Mouse (Mus musculus): ENCODE data around the gene Akap13.

The Akap13 gene

DNA sequence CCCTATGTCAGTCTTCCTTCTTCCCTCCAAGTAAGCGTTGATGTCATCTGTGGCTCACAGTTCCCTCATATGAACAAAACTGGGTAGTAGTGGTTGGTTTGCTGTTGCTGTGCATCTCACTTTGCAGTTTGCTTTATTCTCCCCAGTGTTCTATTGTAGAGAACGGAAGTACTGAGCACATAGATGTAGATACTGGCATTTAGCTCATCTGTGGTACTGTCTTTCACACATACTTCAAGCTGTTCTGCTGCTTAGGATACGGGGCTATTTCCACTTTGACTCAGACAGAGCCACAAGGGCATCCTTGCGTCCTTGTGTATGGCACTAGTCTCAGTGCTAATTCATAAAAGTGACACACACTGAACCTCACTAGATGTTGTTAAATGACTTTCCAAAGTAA is 259.7 kb downstream of the Akap13 start:
- DNase-seq (ENCODE audit: low read depth, low spot score), result no peak

DNA sequence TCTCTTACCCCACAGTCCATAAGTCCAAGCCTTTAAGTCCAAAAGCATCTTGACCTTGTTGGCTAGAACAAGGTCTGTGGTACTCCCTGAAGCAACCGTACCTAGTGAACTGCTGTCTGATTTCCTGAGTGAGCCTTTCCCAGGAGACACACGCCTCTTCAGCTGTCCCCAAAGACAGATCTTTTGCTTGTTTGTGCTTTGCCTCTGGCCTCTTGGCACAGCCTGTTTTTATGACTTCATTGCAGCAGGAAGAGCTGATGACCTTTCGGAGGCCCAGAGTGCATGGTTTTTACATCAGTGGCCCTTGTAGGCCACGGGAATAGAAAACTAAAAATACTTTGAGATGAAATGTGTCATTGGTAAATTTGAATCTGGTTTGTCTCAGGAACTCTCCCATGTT is 260.6 kb downstream of the Akap13 start:
- no peak for DNase-seq (ENCODE audit: low read depth, low spot score)

DNA sequence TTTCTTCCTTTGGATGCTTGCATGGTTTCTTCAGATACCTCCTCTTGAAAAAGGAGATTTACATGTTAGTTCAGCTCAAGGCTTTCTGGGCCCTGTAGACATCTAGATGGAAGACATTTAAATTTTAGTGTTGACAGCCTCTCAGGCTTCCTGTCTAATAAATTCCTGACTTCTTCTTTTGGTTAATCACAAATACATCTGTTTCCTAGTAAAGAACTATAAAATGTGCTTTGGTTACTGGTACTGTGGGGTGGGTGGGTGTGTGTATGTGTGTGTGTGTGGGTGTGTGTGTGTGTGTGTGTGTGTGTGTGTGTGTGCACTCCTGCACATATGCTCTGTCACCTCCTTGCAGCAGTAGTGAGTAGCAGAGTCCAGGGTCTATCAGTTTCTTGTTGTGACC is 262.0 kb downstream of the Akap13 start:
- no peak for DNase-seq (ENCODE audit: low read depth, low spot score)

DNA sequence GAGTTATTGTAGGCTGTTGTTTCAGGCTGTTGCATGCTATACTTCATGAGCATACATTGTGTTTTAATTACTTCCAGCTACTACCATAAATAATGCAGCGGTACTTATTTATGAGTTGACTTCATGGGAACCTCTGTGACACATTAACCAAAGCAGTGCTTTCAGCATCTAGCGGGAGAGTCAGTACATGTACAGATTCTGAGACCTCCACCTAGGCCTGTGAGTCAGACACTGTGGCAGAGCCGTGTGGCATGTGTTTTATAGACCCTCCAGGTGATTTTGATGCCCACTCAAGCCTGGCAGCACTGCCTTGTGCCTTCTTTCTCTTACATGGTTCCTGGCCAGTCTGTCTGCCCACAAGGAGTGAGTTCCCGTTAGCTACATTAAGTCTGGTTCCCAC is 266.0 kb downstream of the Akap13 start:
- DNase-seq (ENCODE audit: low read depth, low spot score), result no peak

DNA sequence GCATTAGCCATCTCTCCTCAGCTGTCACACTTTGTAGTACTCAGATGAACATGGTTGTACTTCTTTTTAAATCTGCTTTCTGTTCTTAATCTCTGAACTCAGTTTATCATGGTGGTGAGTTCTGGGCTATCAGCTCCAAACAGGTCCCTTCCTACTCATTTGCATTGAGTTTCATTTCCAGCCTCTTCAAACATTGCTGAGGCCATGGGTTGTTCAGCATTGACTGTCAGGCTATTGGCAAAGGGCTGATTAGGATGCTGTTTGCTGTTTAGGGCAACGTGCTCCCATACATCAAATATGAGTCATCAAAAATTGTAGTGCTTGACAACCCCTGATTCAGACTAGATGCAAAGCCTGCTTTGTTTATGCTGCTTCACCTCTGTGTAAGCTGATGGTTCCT is 268.7 kb downstream of the Akap13 start:
- DNase-seq (ENCODE audit: low read depth, low spot score), result no peak

DNA sequence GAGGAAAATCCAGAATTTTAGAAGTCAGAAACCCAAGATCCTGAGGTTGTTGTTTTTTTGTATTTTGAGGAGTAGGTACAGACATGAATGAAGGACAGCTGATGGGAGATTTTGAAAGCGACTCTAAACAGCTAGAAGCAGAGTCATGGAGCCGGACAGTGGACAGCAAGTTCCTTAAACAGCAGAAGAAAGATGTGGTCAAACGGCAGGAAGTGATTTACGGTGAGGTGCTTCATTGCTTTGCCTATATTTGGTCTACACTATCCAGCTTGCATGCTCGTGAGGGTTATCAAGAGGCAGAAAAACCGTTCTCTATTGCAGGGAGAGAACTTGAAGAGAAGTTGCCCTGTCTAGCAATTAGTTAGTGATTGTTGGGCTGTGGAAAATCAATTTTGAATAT is 270.6 kb downstream of the Akap13 start:
- DNase-seq (ENCODE audit: low read depth, low spot score), result no peak

DNA sequence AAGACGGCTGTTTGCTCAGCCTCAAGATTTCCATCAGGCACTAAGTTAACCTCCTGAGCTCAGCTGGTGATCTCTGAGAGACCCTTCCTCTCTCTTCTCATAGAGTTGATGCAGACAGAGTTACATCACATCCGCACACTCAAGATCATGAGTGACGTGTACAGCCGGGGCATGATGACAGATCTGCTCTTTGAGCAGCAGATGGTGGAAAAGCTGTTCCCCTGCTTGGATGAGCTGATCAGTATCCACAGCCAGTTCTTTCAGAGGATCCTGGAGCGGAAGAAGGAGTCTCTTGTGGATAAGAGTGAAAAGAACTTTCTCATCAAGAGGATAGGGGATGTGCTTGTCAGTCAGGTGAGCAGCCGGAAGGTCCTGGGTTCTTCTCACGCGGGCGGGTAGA is 271.5 kb downstream of the Akap13 start:
- DNase-seq (ENCODE audit: low read depth, low spot score), result no peak

DNA sequence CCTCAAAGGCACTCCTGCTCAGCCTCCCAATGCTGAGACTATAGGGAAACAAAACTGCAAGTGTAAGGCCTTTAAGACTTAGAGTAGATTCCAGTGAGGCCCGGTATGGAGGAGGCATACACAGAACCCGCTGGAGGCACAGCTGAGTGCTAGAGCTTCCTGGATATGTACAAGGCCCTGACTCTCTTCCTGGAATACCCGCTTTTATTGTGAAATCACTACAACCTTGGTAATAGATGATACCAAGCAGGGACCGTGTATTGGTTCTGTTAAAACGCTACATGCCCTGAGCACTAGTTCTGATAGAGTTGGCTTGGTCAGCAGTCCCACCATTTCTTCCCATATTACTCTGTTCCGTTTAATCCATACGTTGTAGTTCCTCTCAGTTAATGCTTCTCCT is 274.3 kb downstream of the Akap13 start:
- DNase-seq (ENCODE audit: low read depth, low spot score), result no peak

DNA sequence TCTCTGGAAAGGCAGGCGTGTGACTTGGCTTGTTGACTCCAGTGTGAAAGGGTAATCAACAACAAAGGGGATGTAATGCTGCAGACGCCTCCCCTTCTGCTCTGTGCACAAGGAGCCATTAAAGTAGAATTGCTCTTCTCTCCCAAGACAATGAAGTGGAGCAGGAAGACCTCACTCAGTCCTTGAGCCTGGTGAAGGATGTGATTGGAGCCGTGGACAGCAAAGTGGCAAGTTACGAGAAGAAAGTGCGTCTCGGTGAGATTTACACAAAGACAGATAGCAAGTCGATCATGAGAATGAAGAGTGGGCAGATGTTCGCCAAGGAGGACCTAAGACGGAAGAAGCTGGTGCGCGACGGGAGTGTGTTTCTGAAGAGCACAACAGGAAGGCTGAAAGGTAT is 274.9 kb downstream of the Akap13 start:
- DNase-seq (ENCODE audit: low read depth, low spot score), result no peak

DNA sequence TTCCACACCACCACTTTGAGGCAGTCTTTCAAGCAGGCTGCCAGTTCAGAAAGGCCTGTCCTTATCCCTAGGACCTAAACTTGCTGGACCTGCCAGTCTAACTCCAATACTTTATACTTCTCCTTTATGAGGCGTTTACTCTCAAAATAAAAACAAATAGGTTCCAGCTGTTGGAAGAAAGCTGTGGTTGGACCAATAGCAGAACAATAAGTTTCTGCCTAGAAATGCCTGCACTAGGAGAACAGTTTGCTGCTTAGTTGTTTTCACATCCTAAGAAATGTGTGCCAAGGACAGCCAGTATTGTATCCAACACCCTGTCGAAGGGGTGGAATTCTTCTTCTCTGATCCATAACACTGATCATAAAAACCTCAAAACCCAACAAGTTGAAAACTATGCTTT is 276.6 kb downstream of the Akap13 start:
- DNase-seq (ENCODE audit: low read depth, low spot score), result no peak

DNA sequence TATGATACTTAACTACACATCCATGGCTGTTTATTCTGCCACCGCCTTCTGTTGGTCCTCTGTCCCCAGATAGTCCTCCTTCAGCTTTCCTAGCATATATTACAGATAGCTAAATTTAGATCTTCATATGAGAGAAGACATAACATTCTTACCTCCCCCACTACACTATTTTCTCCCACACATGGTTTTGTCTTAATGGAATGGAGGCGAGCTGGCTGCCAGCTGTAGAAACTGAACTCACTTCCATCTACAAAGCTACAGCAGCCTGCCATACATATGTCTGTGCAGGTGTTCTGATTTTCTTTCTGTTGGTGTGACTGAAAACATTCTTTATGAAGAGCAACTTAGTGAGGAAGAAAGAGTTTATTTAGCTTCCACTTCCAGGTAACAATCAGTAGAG is 277.8 kb downstream of the Akap13 start:
- no peak for DNase-seq (ENCODE audit: low read depth, low spot score)

DNA sequence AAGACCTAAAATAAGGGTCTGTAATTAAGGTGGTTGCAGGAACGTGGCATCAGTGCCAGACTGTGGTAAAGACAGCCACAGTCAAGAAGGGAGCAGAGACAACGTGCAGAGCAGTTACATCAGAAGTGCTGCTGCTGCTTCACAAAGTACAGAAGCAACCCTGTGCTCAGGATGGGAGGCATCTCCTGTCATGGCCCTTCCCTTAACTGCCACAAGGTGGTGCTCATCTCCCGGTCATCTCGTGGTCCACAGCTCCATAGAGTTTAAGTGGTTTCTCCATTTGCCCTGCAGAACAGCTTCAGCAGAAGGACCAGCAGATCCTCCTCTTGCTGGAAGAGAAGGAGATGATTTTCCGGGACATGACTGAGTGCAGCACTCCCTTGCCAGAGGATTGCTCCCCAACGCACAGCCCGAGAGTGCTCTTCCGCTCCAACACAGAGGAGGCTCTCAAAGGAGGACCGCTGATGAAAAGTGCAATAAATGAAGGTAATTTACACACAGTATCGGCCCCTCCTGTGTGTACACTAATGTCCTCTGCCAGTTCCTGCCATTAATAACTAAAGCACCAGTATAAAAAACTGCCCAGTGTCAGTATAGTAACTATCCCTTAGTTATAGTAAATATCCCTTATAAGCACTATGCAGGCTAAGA is 283.9 kb downstream of the Akap13 start:
- DNase-seq (ENCODE audit: low read depth, low spot score), result peak; percentile 69

DNA sequence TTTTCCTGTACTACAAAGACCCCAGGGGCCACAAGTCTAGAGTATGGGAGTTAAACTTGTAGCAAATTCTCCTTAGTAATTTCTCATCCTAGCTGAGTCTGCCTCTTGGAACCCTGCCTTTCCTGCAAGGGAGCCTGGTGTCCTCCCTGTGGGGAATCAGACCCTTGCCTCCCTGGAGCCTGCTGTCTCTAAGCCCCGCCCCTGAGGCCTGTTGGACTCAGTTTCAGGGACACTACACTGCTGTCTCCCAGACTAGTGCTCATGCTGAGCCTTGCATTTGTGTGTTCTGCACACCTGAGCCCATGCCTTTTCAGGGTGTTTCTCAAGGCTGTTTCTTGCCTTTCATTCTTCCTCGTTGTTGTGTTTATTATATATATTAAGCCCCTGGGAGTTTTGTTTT is 289.2 kb downstream of the Akap13 start:
- DNase-seq (ENCODE audit: low read depth, low spot score), result no peak

DNA sequence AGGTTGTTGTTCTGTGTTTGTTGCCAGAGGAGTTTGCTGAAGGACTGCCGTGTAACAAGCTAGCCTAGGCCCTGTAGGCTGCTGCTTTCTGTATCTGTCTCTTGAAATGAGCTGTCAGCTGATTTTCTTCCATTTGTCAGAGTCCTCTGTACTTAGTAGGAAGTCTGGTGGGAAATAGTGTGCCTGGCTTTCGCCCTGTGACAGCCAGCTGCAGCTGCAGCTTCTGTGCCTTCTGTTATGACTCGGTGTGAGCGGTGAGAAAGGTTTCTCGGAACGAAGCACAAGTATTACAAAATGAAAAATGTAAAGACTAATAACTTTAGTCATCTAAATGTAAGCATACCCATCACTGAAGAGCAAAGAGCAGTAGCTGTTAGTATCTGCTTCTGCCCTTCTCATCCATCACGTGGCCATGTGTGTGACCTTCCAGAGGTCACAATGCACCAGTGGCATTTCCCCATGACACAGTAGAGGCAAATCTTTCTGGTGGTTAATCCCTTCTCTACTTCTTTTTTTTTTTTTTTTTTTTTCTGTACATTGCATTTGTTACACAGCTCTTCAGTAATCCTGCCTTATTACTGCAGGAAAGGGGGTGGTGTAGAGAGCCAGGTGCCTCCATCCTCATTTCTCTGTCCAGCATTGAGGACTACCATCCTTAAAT is 289.8 kb downstream of the Akap13 start:
- DNase-seq (ENCODE audit: low read depth, low spot score), result no peak

DNA sequence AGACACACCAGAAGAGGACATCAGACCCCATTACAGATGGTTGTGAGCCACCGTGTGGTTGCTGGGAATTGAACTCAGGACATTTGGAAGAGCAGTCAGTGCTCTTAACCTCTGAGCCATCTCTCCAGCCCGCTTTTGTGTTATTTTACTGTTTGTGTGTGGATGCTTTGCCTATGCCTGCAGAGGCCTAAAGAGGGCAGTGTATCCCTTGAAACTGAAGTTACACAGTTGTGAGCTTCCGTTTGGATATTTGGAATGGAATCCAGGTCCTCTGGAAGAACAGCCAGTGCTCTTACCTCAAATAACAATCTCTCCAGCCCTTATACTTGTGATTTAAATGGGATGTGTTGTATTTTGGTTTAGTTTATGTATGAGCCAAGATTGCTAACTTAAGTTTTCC is 290.6 kb downstream of the Akap13 start:
- peak; percentile 68 for DNase-seq (ENCODE audit: low read depth, low spot score)

DNA sequence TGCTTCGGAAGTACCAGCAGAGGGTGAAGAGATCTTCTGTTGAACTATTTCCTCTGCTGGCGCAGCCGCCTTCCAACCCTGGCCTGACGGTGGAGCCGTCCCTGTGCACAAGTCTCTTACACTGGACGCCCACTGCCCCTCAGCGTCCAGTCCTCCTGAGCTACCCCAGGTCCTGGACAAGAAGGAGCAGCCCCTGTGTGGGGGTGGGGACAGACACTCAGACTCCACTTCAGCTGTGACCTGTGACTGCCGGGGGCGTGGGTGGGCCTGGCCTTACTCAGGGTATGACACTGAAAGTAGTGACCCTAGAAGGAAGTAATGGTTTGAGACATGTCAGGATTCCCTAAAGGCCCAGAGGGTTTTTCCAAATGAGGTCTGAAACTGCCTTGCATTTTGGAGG is 295.2 kb downstream of the Akap13 start:
- no peak for DNase-seq (ENCODE audit: low read depth, low spot score)

DNA sequence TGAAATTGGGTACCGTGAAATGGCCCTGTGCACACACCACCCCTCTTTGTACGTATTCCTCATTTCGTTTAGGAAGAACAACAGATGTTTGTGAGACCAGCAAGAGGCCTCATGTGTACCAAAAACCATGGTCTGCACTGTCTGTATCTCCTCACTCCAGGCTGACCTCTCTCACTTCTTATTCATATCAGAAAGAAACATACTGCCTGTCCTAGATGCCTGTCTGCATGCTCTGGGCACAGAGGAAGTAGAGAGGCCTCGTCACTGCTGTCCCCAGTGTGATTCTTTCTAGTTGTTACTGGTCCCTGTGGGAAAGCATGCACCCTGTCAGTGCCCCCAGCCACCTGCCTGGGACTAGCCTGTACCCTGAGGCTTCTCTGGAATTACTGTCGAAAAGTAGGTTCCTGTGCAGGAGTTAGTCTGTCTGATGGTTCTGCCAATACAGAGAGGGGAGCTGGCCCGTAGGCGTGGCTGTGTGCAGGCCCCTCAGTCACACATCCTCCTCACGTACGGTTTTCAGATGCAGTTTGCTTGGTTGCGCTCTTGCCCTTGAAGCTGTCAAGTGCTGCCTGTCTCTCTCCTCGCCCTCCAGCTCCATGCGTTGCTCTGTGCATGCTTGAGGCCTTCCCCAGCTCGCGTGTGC is 295.9 kb downstream of the Akap13 start:
- DNase-seq (ENCODE audit: low read depth, low spot score), result no peak

DNA sequence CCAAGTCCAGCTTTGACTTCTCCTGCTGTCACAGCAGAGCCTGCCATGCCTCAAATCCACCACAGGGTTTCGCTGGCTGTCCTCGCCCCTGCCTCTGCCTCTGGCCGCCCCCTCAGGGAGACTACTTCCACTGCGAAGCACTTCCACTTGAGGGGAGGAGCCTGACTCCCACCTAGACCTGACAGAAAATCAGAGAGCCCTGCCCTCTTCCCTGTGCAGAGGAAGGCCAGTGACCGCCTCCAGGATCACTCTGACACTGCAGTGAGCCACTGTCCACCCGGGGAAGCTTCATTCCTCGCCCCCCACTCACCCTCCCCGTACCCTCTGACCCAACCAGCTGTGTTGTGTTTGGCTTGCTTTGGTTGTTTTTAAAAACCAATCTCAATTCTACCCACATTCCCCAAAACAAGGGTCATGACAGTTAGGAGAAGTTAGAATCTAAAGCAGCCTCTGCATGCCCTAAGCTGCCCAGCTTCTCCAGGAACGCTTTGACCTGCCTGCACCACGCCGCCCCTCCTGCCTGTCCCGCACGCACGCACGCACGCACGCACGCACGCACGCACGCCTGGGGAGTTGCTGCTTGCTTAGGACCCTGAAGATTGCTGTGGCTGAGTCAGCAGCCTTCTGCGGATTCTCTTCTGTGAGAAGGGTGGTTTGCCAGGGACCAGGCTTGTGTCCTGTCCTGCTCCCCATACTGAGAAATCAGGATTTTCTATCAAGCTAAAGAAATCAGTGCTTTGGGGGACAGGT is 297.3 kb downstream of the Akap13 start:
- DNase-seq (ENCODE audit: low read depth, low spot score), result peak; percentile 61

DNA sequence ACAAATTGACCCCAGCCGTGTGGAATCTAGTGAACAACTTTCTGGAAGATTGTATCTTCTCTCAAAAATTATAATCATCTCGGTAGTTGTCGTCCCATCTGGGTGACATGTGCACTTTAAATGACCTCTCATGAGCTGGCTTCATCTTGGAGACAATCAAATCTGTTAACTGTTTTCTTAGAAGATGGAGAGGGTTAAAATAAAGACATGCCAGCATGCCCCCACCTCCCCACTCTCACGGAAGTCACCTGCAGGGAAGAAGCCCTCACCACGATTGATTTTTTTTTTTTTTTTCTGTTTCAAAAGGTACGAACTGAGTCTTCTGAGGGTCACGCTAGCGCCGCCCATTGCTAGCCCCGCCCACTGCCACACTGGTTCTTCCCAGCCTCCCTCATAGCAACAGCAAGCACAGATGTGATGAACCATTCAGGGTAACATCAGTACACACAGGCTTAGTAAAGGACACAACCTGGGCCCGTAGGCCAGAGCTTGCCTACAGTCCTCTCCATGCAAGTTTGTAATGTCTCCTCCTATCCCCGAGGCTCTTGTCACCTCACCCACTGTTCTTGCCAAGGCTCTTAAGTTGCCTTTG is 298.0 kb downstream of the Akap13 start:
- peak; percentile 57 for DNase-seq (ENCODE audit: low read depth, low spot score)

DNA sequence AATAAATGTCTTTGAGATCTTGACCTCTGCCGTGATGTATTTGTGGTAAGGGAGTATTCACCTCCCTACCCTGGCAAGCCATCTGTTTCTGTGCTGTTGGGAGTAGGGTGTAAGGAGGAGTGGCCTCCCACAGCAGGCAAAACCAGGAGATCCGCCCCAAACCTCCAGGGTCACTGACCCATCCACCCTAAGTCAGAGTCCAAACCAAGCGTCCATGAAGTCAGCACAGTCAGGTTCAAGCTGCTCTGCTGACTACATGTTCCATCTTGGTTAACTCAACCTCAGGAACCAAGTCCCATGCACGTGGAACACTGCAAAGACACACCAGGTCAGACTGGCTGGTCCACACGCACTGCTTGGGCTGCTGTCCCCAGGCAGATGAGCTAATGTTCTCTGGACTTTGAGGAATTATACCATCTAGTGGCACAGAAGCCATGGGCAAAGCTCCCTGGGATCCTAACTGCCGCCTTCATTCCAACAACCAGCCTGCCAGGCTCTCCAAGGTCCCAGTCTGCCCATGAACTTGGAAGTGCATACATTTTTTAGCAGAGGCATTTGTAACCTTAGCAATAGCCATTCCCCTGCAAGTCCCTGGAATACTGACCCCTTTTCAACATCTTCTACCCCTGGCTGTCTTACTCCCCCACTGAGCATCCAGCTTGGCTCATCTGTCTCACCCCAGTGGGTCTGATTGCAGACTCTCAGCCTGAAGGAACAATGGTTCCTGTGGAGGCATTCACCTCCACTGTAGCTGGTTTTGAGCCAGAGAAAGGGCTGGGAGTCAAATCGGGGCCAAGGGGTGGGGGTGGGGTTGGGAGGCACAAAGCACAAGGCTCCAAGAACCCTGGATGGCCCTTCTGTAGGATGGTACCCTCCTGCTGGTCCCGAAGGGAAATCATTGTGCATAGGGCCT is 299.5 kb downstream of the Akap13 start:
- DNase-seq (ENCODE audit: low read depth, low spot score), result peak; percentile 79

DNA sequence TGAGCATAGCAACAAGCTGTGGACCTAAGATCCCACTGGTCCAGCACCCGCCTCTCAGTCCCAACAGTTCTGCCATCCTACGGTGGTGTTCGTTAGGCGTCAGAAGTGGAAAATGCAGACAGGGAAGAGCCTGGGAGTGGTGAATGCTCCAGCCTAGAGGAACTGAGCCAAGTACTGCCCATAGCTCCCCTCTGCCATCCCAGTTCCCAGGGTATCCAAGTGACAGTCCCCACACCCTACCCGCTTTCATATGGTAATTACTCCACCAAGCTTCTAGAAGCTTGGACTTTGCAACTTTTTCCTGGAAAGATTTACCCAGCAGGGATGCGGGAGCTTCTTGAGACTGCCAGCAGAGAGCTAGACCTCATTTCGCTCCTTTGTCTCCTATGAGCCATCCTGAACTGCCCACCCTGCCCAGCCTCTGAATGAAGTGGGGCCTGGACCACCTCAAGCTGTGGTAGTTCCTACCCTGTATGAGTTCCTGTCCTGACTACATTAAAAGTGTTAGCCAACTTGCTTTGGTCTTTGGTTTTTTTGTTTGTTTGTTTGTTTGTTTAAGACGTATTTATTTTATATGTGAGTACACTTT is 300.6 kb downstream of the Akap13 start:
- peak; percentile 84 for DNase-seq (ENCODE audit: low read depth, low spot score)
